Mouse (Mus musculus) lung, embryonic 15.5 days (tissue): ENCODE data around the gene Vmn1r195. TPM values are rescaled to one million over a fixed set of nuclear protein-coding genes. Genes with fewer than 3 reads are reported as not detected.

ENCODE experiments used
- polyA plus RNA-seq: library from polyadenylated mRNA; unstranded; fragments of >200 nt; fragmentation: Nextera tagmentation; extraction: Ambion mirVana; gene quantifications from 2 replicates; pipeline ENCODE4 v1.2.1, GENCODE M21; 2015

Vmn1r195 gene
- polyA plus RNA-seq, 1 experiment from 2014 or later: not detected

Other genes with a start within 250 kb of the Vmn1r195 start
- gene Hist1h2ah, start 235.0 kb upstream of the Vmn1r195 start, polyA plus RNA-seq: 8.1 and 8.2 TPM in 2 replicates
- 7.0 and 7.4 TPM in 2 replicates for gene Hist1h2bk, start 234.7 kb upstream of the Vmn1r195 start, polyA plus RNA-seq
- 27.2 and 29.1 TPM in 2 replicates for gene Hist1h4i, start 229.2 kb upstream of the Vmn1r195 start, polyA plus RNA-seq
- gene Hist1h2ag, start 227.6 kb upstream of the Vmn1r195 start, polyA plus RNA-seq: 52.7 and 55.6 TPM in 2 replicates
- 15.7 and 16.0 TPM in 2 replicates for gene Hist1h2bj, start 227.3 kb upstream of the Vmn1r195 start, polyA plus RNA-seq
- not detected in 2 replicates for gene Vmn1r188, start 186.1 kb upstream of the Vmn1r195 start, polyA plus RNA-seq
- gene Vmn1r189, start 164.7 kb upstream of the Vmn1r195 start, polyA plus RNA-seq: not detected in 2 replicates
- not detected in 2 replicates for gene Vmn1r191, start 86.6 kb upstream of the Vmn1r195 start, polyA plus RNA-seq
- gene Vmn1r192, start 79.4 kb upstream of the Vmn1r195 start, polyA plus RNA-seq: not detected in 2 replicates
- gene Vmn1r193, start 47.4 kb upstream of the Vmn1r195 start, polyA plus RNA-seq: not detected in 2 replicates
- not detected in 2 replicates for gene Vmn1r194, start 26.3 kb upstream of the Vmn1r195 start, polyA plus RNA-seq
- gene Vmn1r196, start 19.4 kb downstream of the Vmn1r195 start, polyA plus RNA-seq: not detected in 2 replicates
- not detected in 2 replicates for gene Vmn1r197, start 54.1 kb downstream of the Vmn1r195 start, polyA plus RNA-seq
- not detected in 2 replicates for gene Vmn1r198, start 79.8 kb downstream of the Vmn1r195 start, polyA plus RNA-seq
- not detected in 2 replicates for gene Vmn1r199, start 109.3 kb downstream of the Vmn1r195 start, polyA plus RNA-seq
- gene Vmn1r200, start 119.9 kb downstream of the Vmn1r195 start, polyA plus RNA-seq: not detected in 2 replicates
- gene Vmn1r201, start 201.4 kb downstream of the Vmn1r195 start, polyA plus RNA-seq: not detected in 2 replicates
- gene Vmn1r202, start 234.9 kb downstream of the Vmn1r195 start, polyA plus RNA-seq: not detected in 2 replicates
- gene Vmn1r203, start 247.6 kb downstream of the Vmn1r195 start, polyA plus RNA-seq: not detected in 2 replicates